ENCODE assay signal across 19 mouse cellular contexts in genomic region chr17:79421618-79422017, GRCm38 (mm10).
DNase-seq lines count a peak whose midpoint lies in the region; ATAC-seq and TF ChIP-seq lines count a peak whose summit lies in the region.
"Had no signal": no experiment of that assay in that cellular context is flagged by ENCODE, and none has a peak within 500 bp of the region (broad histone marks: within the 10 kb centered on the region; RNA-seq: fewer than 3 reads in every experiment).

No protein-coding gene starts in this region.

- H3K4me3 ChIP-seq in C2C12 (ENCODE audit: insufficient read depth, poor library complexity, severe bottlenecking) = no peak overlapping the region
- no peak overlapping the region for H3K4me3 ChIP-seq in embryonic fibroblast, embryonic 13.5 days (ENCODE audit: insufficient read depth, low read length)
- H3K4me3 ChIP-seq in lung, postnatal 0 days (ENCODE audit: low read depth, low read length) = no peak overlapping the region
- H3K4me3 ChIP-seq: forebrain, embryonic 12.5 days; forebrain, embryonic 15.5 days; hindbrain, embryonic 12.5 days; hindbrain, embryonic 15.5 days had no signal

- H3K36me3 ChIP-seq in C2C12 (ENCODE audit: control insufficient read depth, insufficient read depth) = no peaks in the 10 kb centered on the region
- H3K36me3 ChIP-seq in lung, postnatal 0 days (ENCODE audit: insufficient read depth, low read length) = no peaks in the 10 kb centered on the region
- H3K36me3 ChIP-seq: forebrain, embryonic 12.5 days; forebrain, embryonic 15.5 days; hindbrain, embryonic 12.5 days; hindbrain, embryonic 15.5 days had no signal

- no peak for TF ChIP-seq POLR2A in embryonic fibroblast, embryonic 13.5 days (IDR thresholded peaks at IDR 0.05; ENCODE audit: low read depth, low read length)

- TF ChIP-seq EP300 in lung, postnatal 0 days (IDR thresholded peaks at IDR 0.05) = no peak

- no peaks in the 10 kb centered on the region for H3K79me2 ChIP-seq in C2C12 (ENCODE audit: control insufficient read depth, insufficient read depth)

- intact Hi-C loops in gastrocnemius, postnatal 36 days (cut with DNase I) = no loop called here

- no peaks in the 10 kb centered on the region for H3K79me3 ChIP-seq in C2C12 (ENCODE audit: low read depth)

- no peaks in the 10 kb centered on the region for H3K27me3 ChIP-seq in C2C12 (ENCODE audit: control insufficient read depth, insufficient read depth, insufficient read length)
- no peaks in the 10 kb centered on the region for H3K27me3 ChIP-seq in lung, postnatal 0 days (replicated peaks; ENCODE audit: insufficient read depth, low read length)
- H3K27me3 ChIP-seq: forebrain, embryonic 12.5 days; forebrain, embryonic 15.5 days; hindbrain, embryonic 12.5 days; hindbrain, embryonic 15.5 days had no signal

- no peak overlapping the region for H3K4me2 ChIP-seq in lung, postnatal 0 days (replicated peaks; ENCODE audit: low read depth, low read length)
- H3K4me2 ChIP-seq: forebrain, embryonic 12.5 days; forebrain, embryonic 15.5 days; heart, embryonic 11.5 days; hindbrain, embryonic 12.5 days; hindbrain, embryonic 15.5 days had no signal

- H3K27ac ChIP-seq in embryonic fibroblast, embryonic 13.5 days (ENCODE audit: insufficient read depth, low read length) = peak overlapping the region; percentile 81
- no peak overlapping the region for H3K27ac ChIP-seq in lung, postnatal 0 days (ENCODE audit: low read length)
- H3K27ac ChIP-seq: forebrain, embryonic 12.5 days; forebrain, embryonic 15.5 days; hindbrain, embryonic 12.5 days; hindbrain, embryonic 15.5 days had no signal

- ATAC-seq in lung, postnatal 0 days = no peak
- ATAC-seq: CD4-positive, CD25-positive, alpha-beta regulatory T cell, adult 4 months; forebrain, embryonic 15.5 days; intestine, postnatal 0 days had no signal

- H3K9me3 ChIP-seq in lung, postnatal 0 days (ENCODE audit: low read length) = no peaks in the 10 kb centered on the region; the same call in 1 of the 2 replicates
- H3K9me3 ChIP-seq: forebrain, embryonic 12.5 days; forebrain, embryonic 15.5 days; hindbrain, embryonic 12.5 days; hindbrain, embryonic 15.5 days had no signal

- no peak overlapping the region for H3ac ChIP-seq in C2C12 (ENCODE audit: control insufficient read depth, insufficient read length, low read depth)

- DNase-seq in NIH3T3 (ENCODE audit: low read depth) = peak; percentile 69
- no peak for DNase-seq in lung, postnatal 25 days (ENCODE audit: low spot score)
- DNase-seq in gastrocnemius, postnatal 36 days = no peak
- DNase-seq in lung, postnatal 0 days (ENCODE audit: low spot score) = no peak
- DNase-seq: adrenal gland, postnatal 10 days; B cell, adult 2 months; cerebellum, adult 18-20 months; cerebellum, adult 9-10 months; cerebellum, postnatal 14 days; gastrocnemius, postnatal 25 days had no signal

- 51% methylated on average over 7 of the region's 7 CpGs for WGBS in lung, postnatal 0 days

- TF ChIP-seq CTCF in C2C12 (IDR thresholded peaks at IDR 0.05; ENCODE audit: control insufficient read depth, insufficient read depth, insufficient read length) = no peak
- no peak for TF ChIP-seq CTCF in embryonic fibroblast, embryonic 13.5 days (IDR thresholded peaks at IDR 0.05; ENCODE audit: borderline replicate concordance, insufficient read depth, low read length)
- no peak for TF ChIP-seq CTCF in lung, postnatal 0 days (IDR thresholded peaks at IDR 0.05)

- H3K4me1 ChIP-seq in embryonic fibroblast, embryonic 13.5 days (ENCODE audit: control insufficient read depth, insufficient read depth, low read length) = peaks cover 7% of the 10 kb centered on the region
- H3K4me1 ChIP-seq in lung, postnatal 0 days (ENCODE audit: insufficient read depth, low read depth, low read length) = no peaks in the 10 kb centered on the region
- H3K4me1 ChIP-seq: forebrain, embryonic 12.5 days; forebrain, embryonic 15.5 days; hindbrain, embryonic 12.5 days; hindbrain, embryonic 15.5 days had no signal

- no peak overlapping the region for H3K9ac ChIP-seq in lung, postnatal 0 days (replicated peaks; ENCODE audit: low read depth)
- H3K9ac ChIP-seq: forebrain, embryonic 12.5 days; forebrain, embryonic 15.5 days; hindbrain, embryonic 12.5 days; hindbrain, embryonic 15.5 days had no signal

TF ChIP-seq in C2C12, 6 proteins besides CTCF, POLR2A, EP300 and RAD21:
- no peak for TF ChIP-seq USF1 (IDR thresholded peaks at IDR 0.05; ENCODE audit: low read depth)
- TF ChIP-seq MYOG (IDR thresholded peaks at IDR 0.05; ENCODE audit: control insufficient read depth, extremely low read depth, insufficient read length) = no peak
- peak; percentile 18 for TF ChIP-seq FOSL1 (IDR thresholded peaks at IDR 0.05; ENCODE audit: insufficient read depth, low read length, poor library complexity, severe bottlenecking)
- peak; percentile 52 for TF ChIP-seq MAX (IDR thresholded peaks at IDR 0.05)
- TF ChIP-seq CEBPB (IDR thresholded peaks at IDR 0.05; ENCODE audit: low read depth) = no peak
- no peak for TF ChIP-seq MYOD1 (IDR thresholded peaks at IDR 0.05; ENCODE audit: control insufficient read depth, insufficient read length, low read depth)
